Mouse (Mus musculus) ES-E14 (cell line): ENCODE data around the gene Myo5c.

ENCODE experiments used
- CHD2 ChIP-seq: IDR thresholded peaks from 2 replicates; pipeline ENCODE4 v1.6.1; 2014; ENCODE audit warnings: mild to moderate bottlenecking, low read depth, low read length, inconsistent platforms
- ZC3H11A ChIP-seq: IDR thresholded peaks from 2 replicates; pipeline ENCODE4 v1.6.1; 2012; ENCODE audit warnings: low read depth, mild to moderate bottlenecking, inconsistent platforms, low read length, borderline replicate concordance
- ZNF384 ChIP-seq: IDR thresholded peaks from 2 replicates; pipeline ENCODE4 v1.6.1; 2012; ENCODE audit warnings: low read depth, low read length, inconsistent platforms

GRCm38 (mm10) chr9:75274486-75274885, 42.7 kb downstream of the Myo5c start:
- TF ChIP-seq ZC3H11A (no peak), CHD2 (no peak), ZNF384 (no peak)
